Mouse (Mus musculus) CH12.LX (cell line): ENCODE results near the gene B4galt3. TPM values are rescaled to one million over a fixed set of nuclear protein-coding genes. Genes with fewer than 3 reads are reported as not detected.
A peak's percentile ranks its signal among the peaks of the same experiment; 100 is the strongest.

Experiments
- DNase-seq: peaks from one replicate; pipeline ENCODE4 v3.0.0-alpha.2; 2013; ENCODE audit errors: extremely low read depth
- H3K27ac ChIP-seq: 2 replicates; pipeline ENCODE4 v1.5.1; 2012; ENCODE audit warnings: low read depth, mild to moderate bottlenecking, control low read depth, moderate library complexity; ENCODE audit not compliant: insufficient read depth
- H3K27me3 ChIP-seq: replicated peaks from 2 replicates; pipeline ENCODE3; 2012; ENCODE audit warnings: inconsistent platforms
- H3K36me3 ChIP-seq, 2 experiments: replicated peaks in 1 of 2; 2 replicates each; pipeline versions ENCODE3 to v1.6.1; 2012; ENCODE audit warnings: inconsistent platforms in 1 of 2, low read length in 1 of 2, mild to moderate bottlenecking in 1 of 2, mixed read lengths in 1 of 2, moderate library complexity in 1 of 2; ENCODE audit not compliant: control insufficient read depth in 1 of 2, insufficient read depth in 1 of 2
- H3K4me1 ChIP-seq, 2 experiments: 2 replicates each; pipeline ENCODE4 v1.6.1; 2012; ENCODE audit warnings: inconsistent platforms in 1 of 2, moderate library complexity in 1 of 2; ENCODE audit not compliant: insufficient read depth in 2 of 2, control insufficient read depth in 1 of 2
- H3K4me2 ChIP-seq: 2 replicates; pipeline ENCODE4 v1.6.1; 2012; ENCODE audit warnings: low read depth, mild to moderate bottlenecking, control low read depth; ENCODE audit not compliant: poor library complexity, insufficient read depth, severe bottlenecking
- H3K4me3 ChIP-seq, 3 experiments: fragments of 150-350 bp in 1 of 3; sonication (generic) in 1 of 3; replicated peaks in 1 of 3; 2 replicates each; pipeline versions ENCODE3 to v1.5.1; 2011 to 2012; ENCODE audit warnings: low read depth in 2 of 3, low read length in 2 of 3, mild to moderate bottlenecking in 2 of 3, moderate library complexity in 2 of 3, control low read depth in 1 of 3, improper control_type of control experiment in 1 of 3, inconsistent platforms in 1 of 3, mixed read lengths in 1 of 3; ENCODE audit not compliant: poor library complexity in 1 of 3
- H3K79me2 ChIP-seq: replicated peaks from 2 replicates; pipeline ENCODE4 v1.6.1; 2012; ENCODE audit warnings: mild to moderate bottlenecking, moderate library complexity; ENCODE audit not compliant: control insufficient read depth, poor library complexity, insufficient read depth, severe bottlenecking; ENCODE audit errors: extremely low read depth
- H3K9ac ChIP-seq: 2 replicates; pipeline ENCODE4 v1.6.1; 2012; ENCODE audit warnings: low read depth, mild to moderate bottlenecking, control low read depth, moderate library complexity; ENCODE audit not compliant: insufficient read depth
- H3K9me3 ChIP-seq: replicated peaks from 2 replicates; pipeline ENCODE3; 2012; ENCODE audit warnings: low read length, inconsistent platforms, mixed read lengths
- BHLHE40 ChIP-seq: IDR thresholded peaks from 2 replicates; pipeline ENCODE4 v1.6.1; 2011; ENCODE audit warnings: mild to moderate bottlenecking, low read depth, low read length, improper control_type of control experiment
- CHD1 ChIP-seq: IDR thresholded peaks from 2 replicates; pipeline ENCODE4 v1.6.1; 2012; ENCODE audit warnings: low read depth, low read length, improper control_type of control experiment, inconsistent platforms
- CTCF ChIP-seq, 2 experiments: IDR thresholded peaks in 1 of 2; conservative IDR thresholded peaks in 1 of 2; 2 replicates each; pipeline ENCODE4 v1.5.1; 2011 to 2012; ENCODE audit warnings: low read depth in 2 of 2, low read length in 2 of 2, improper control_type of control experiment in 1 of 2, inconsistent platforms in 1 of 2, mild to moderate bottlenecking in 1 of 2, moderate library complexity in 1 of 2
- E2F4 ChIP-seq: IDR thresholded peaks from 2 replicates; pipeline ENCODE4 v1.6.1; 2011; ENCODE audit warnings: low read depth, low read length, improper control_type of control experiment; ENCODE audit not compliant: insufficient replicate concordance
- EP300 ChIP-seq: IDR thresholded peaks from 2 replicates; pipeline ENCODE4 v1.6.1; 2011; ENCODE audit warnings: low read length, improper control_type of control experiment
- GABPA ChIP-seq: IDR thresholded peaks from 2 replicates; pipeline ENCODE4 v1.6.1; 2012; ENCODE audit warnings: low read depth, low read length, improper control_type of control experiment, inconsistent platforms; ENCODE audit not compliant: insufficient replicate concordance
- KAT2A ChIP-seq: IDR thresholded peaks from 2 replicates; pipeline ENCODE4 v1.6.1; 2012; ENCODE audit warnings: low read length, improper control_type of control experiment, inconsistent platforms; ENCODE audit not compliant: insufficient replicate concordance
- MAZ ChIP-seq: IDR thresholded peaks from 2 replicates; pipeline ENCODE4 v1.6.1; 2012; ENCODE audit warnings: low read depth, mild to moderate bottlenecking, inconsistent platforms, low read length, improper control_type of control experiment, moderate library complexity
- MEF2A ChIP-seq: IDR thresholded peaks from 2 replicates; pipeline ENCODE4 v1.6.1; 2014; ENCODE audit warnings: low read depth, mild to moderate bottlenecking, inconsistent platforms, low read length, improper control_type of control experiment, borderline replicate concordance
- RAD21 ChIP-seq: IDR thresholded peaks from 2 replicates; pipeline ENCODE4 v1.6.1; 2011; ENCODE audit warnings: low read depth, mild to moderate bottlenecking, low read length, improper control_type of control experiment, moderate library complexity
- RCOR1 ChIP-seq: conservative IDR thresholded peaks from 2 replicates; pipeline ENCODE4 v1.6.1; 2012; ENCODE audit warnings: low read depth, mild to moderate bottlenecking, inconsistent platforms, low read length, improper control_type of control experiment
- SMC3 ChIP-seq: IDR thresholded peaks from 2 replicates; pipeline ENCODE4 v1.6.1; 2011; ENCODE audit warnings: low read depth, low read length, improper control_type of control experiment
- UBTF ChIP-seq: IDR thresholded peaks from 2 replicates; pipeline ENCODE4 v1.6.1; 2012; ENCODE audit warnings: low read depth, mild to moderate bottlenecking, inconsistent platforms, low read length, improper control_type of control experiment, moderate library complexity
- USF1 ChIP-seq: IDR thresholded peaks from 2 replicates; pipeline ENCODE4 v1.6.1; 2014; ENCODE audit warnings: low read depth, mild to moderate bottlenecking, inconsistent platforms, low read length, improper control_type of control experiment
- USF2 ChIP-seq: conservative IDR thresholded peaks from 2 replicates; pipeline ENCODE4 v1.6.1; 2011; ENCODE audit warnings: low read depth, low read length, improper control_type of control experiment
- ZC3H11A ChIP-seq: IDR thresholded peaks from 2 replicates; pipeline ENCODE4 v1.6.1; 2012; ENCODE audit warnings: low read depth, mild to moderate bottlenecking, inconsistent platforms, low read length, improper control_type of control experiment
- ZNF384 ChIP-seq: IDR thresholded peaks from 2 replicates; pipeline ENCODE4 v1.6.1; 2012; ENCODE audit warnings: low read depth, low read length, improper control_type of control experiment, inconsistent platforms
- dilution Hi-C: fragments of 300-500 bp; cut with MboI; formaldehyde crosslinking; loops from 2 replicates; pipeline ENCODE4 v1.14.3; 2020; ENCODE audit warnings: low sequenced_read_pairs; ENCODE audit not compliant: extremely low pct_unique_long_range_greater_than_20kb, extremely low pct_ligation_motif_present
- in situ Hi-C: fragments of 300-500 bp; cut with MboI; formaldehyde crosslinking; loops from 3 replicates; pipeline ENCODE4 v1.14.3; 2019; ENCODE audit warnings: low sequenced_read_pairs, low pct_ligation_motif_present, low pct_unique_long_range_greater_than_20kb, mixed read lengths
- polyA plus RNA-seq: library from polyadenylated mRNA; unstranded; fragments of >175 nt; gene quantifications from 2 replicates; pipeline ENCODE4 v1.2.1, GENCODE M21; 2012; ENCODE audit warnings: low read depth; ENCODE audit not compliant: insufficient read length
- total RNA-seq, 2 experiments: library from RNA; depleted of rRNA; stranded (reverse); fragments of 300-350 nt in 1 of 2; fragments of >200 nt in 1 of 2; gene quantifications; 2 replicates each; pipeline ENCODE4 v1.2.3; 2012 to 2014

B4galt3 gene
- total and polyA plus RNA-seq, 3 experiments, result 19.3 to 27.8 (median 23.1) TPM

GRCm38 (mm10) chr1:171256095-171256818, 13.9 kb upstream of the B4galt3 start:
- H3K27ac ChIP-seq, result no peak overlapping the region
- peaks cover 0 to 8% of the 10 kb centered on the region in 2 experiments; a peak in 1 of 4 replicates for H3K4me1 ChIP-seq
- H3K4me3 ChIP-seq, result no peak overlapping the region
- no peak overlapping the region for H3K9ac ChIP-seq
- H3K4me2 ChIP-seq, result no peak overlapping the region
- TF ChIP-seq SMC3, result peak; percentile 11; the same call in 1 of the 2 replicates
- TF ChIP-seq MEF2A, result no peak
- peaks cover 48% of the 10 kb centered on the region for H3K27me3 ChIP-seq
- no peaks in the 10 kb centered on the region for H3K79me2 ChIP-seq
- no peak for DNase-seq
- in situ Hi-C loops (no loop called here), dilution Hi-C loops (no loop called here)
- H3K36me3 ChIP-seq, result no peaks in the 10 kb centered on the region
- H3K9me3 ChIP-seq, result peaks cover 3% of the 10 kb centered on the region

GRCm38 (mm10) chr1:171256937-171257548, 13.1 kb upstream of the B4galt3 start:
- peaks cover 3% of the 10 kb centered on the region for H3K9me3 ChIP-seq
- H3K4me2 ChIP-seq, result peak overlapping the region; percentile 37; the same call in 1 of the 2 replicates
- dilution Hi-C loops (no loop called here), in situ Hi-C loops (no loop called here)
- H3K36me3 ChIP-seq, result no peaks in the 10 kb centered on the region
- TF ChIP-seq BHLHE40 (0 out of 2 replicates have a peak, but pooled peaks have one; percentile 5), CTCF (conservative IDR thresholded peaks at IDR 0.05 in 1 of 2, IDR thresholded peaks at IDR 0.05 in 1 of 2; ENCODE audit: low read depth in 2 of 2, low read length in 2 of 2) (peak; percentile 91), USF1 (no peak), USF2 (no peak), EP300 (no peak), E2F4 (no peak), ZNF384 (no peak), ZC3H11A (peak; percentile 49), UBTF (no peak), CHD1 (no peak), MAZ (no peak), RAD21 (peak; percentile 87), SMC3 (peak; percentile 81), GABPA (no peak), RCOR1 (no peak), KAT2A (no peak)
- no peak overlapping the region for H3K9ac ChIP-seq
- H3K4me1 ChIP-seq, result peaks cover 0 to 6% of the 10 kb centered on the region in 2 experiments; a peak in 1 of 4 replicates
- H3K27me3 ChIP-seq, result peaks cover 52% of the 10 kb centered on the region
- DNase-seq, result peak; percentile 65
- no peak overlapping the region for H3K4me3 ChIP-seq
- H3K27ac ChIP-seq, result no peak overlapping the region
- no peaks in the 10 kb centered on the region for H3K79me2 ChIP-seq
